Mouse (Mus musculus) hindbrain, embryonic 15.5 days (tissue): ENCODE results near the gene Tnrc18. TPM values are rescaled to one million over a fixed set of nuclear protein-coding genes. Genes with fewer than 3 reads are reported as not detected.
A peak's percentile ranks its signal among the peaks of the same experiment; 100 is the strongest.

Experiments used
- ATAC-seq: fragments of 200-750 bp; cut with Nextera tagmentation; 2 replicates; pipeline ENCODE4 v1.8.0; 2017; ENCODE audit warnings: low read depth, moderate number of reproducible peaks, moderate TSS enrichment; ENCODE audit not compliant: low FRiP score
- H3K27ac ChIP-seq: fragments of 300-500 bp; sonication (generic); replicated peaks from 2 replicates; pipeline ENCODE4 v1.5.1; 2015; ENCODE audit warnings: mild to moderate bottlenecking, inconsistent platforms
- H3K27me3 ChIP-seq: fragments of 300-500 bp; sonication (generic); 2 replicates; pipeline ENCODE4 v1.6.1; 2015; ENCODE audit warnings: control low read depth, inconsistent platforms
- H3K36me3 ChIP-seq: fragments of 300-500 bp; sonication (generic); 2 replicates; pipeline ENCODE4 v1.6.1; 2015; ENCODE audit warnings: control low read depth, inconsistent platforms
- H3K4me1 ChIP-seq: fragments of 300-500 bp; sonication (generic); replicated peaks from 2 replicates; pipeline ENCODE4 v1.6.1; 2015; ENCODE audit warnings: control low read depth, inconsistent platforms
- H3K4me2 ChIP-seq: fragments of 300-500 bp; sonication (generic); 2 replicates; pipeline ENCODE4 v1.6.1; 2015; ENCODE audit warnings: moderate library complexity, mild to moderate bottlenecking, inconsistent platforms
- H3K4me3 ChIP-seq: fragments of 300-500 bp; sonication (generic); 2 replicates; pipeline ENCODE4 v1.5.1; 2015; ENCODE audit warnings: mild to moderate bottlenecking, inconsistent platforms
- H3K9ac ChIP-seq: fragments of 300-500 bp; sonication (generic); 2 replicates; pipeline ENCODE4 v1.6.1; 2015; ENCODE audit warnings: inconsistent platforms
- H3K9me3 ChIP-seq: fragments of 300-500 bp; sonication (generic); 2 replicates; pipeline ENCODE4 v1.6.1; 2016; ENCODE audit warnings: control low read depth, inconsistent platforms
- WGBS: fragments of 180-500 bp; shearing (Covaris S2); methylation state at CpG from one replicate; pipeline ENCODE4 v1.1.7; 2015; 5-methylcytosine and 5-hydroxymethylcytosine counted together
- polyA plus RNA-seq: library from polyadenylated mRNA; unstranded; fragments of >200 nt; fragmentation: Nextera tagmentation; extraction: Ambion mirVana; gene quantifications from 2 replicates; pipeline ENCODE4 v1.2.1, GENCODE M21; 2015

Gene Tnrc18
- polyA plus RNA-seq, 1 experiment from 2014 or later = 32.7 TPM

GRCm38 (mm10) chr5:142821266-142821973 is 4.0 kb upstream of the Tnrc18 start:
- H3K27me3 ChIP-seq = no peaks in the 10 kb centered on the region
- peak overlapping the region; percentile 78 for H3K4me2 ChIP-seq
- H3K4me1 ChIP-seq = peaks cover 40% of the 10 kb centered on the region
- H3K4me3 ChIP-seq = peak overlapping the region; percentile 91
- peak; percentile 5; the same call in 1 of the 2 replicates for ATAC-seq
- no peaks in the 10 kb centered on the region for H3K9me3 ChIP-seq
- H3K9ac ChIP-seq = peak overlapping the region; percentile 92
- H3K36me3 ChIP-seq = no peaks in the 10 kb centered on the region
- H3K27ac ChIP-seq = peak overlapping the region; percentile 100
- WGBS = under 1% methylated on average over 36 of the region's 36 CpGs

- 0% methylated on average over 53 of the region's 53 CpGs for WGBS
- Histone ChIP-seq H3K9ac (peak overlapping the region; percentile 92), H3K4me1 (peaks cover 38% of the 10 kb centered on the region), H3K27ac (peak overlapping the region; percentile 100), H3K27me3 (no peaks in the 10 kb centered on the region), H3K4me2 (peak overlapping the region; percentile 78), H3K36me3 (no peaks in the 10 kb centered on the region), H3K9me3 (no peaks in the 10 kb centered on the region), H3K4me3 (peak overlapping the region; percentile 91)
- ATAC-seq = no peak
These were observed 3.1 kb upstream of the Tnrc18 start for GRCm38 (mm10) chr5:142820276-142821265.

- ATAC-seq = peak; percentile 27
- Histone ChIP-seq H3K27ac (peak overlapping the region; percentile 100), H3K4me2 (peak overlapping the region; percentile 78), H3K9ac (peak overlapping the region; percentile 92), H3K36me3 (no peaks in the 10 kb centered on the region), H3K4me1 (peaks cover 28% of the 10 kb centered on the region), H3K9me3 (no peaks in the 10 kb centered on the region), H3K4me3 (peak overlapping the region; percentile 91), H3K27me3 (no peaks in the 10 kb centered on the region)
- WGBS = under 1% methylated on average over 36 of the region's 36 CpGs
These were observed 2.2 kb upstream of the Tnrc18 start for GRCm38 (mm10) chr5:142819385-142820275.

- Histone ChIP-seq H3K4me1 (peaks cover 19% of the 10 kb centered on the region), H3K9me3 (no peaks in the 10 kb centered on the region), H3K27ac (peak overlapping the region; percentile 100), H3K9ac (peak overlapping the region; percentile 92), H3K4me3 (peak overlapping the region; percentile 91), H3K4me2 (peak overlapping the region; percentile 78), H3K36me3 (no peaks in the 10 kb centered on the region), H3K27me3 (no peaks in the 10 kb centered on the region)
- 0 out of 2 replicates have a peak, but pooled peaks have one; percentile 7 for ATAC-seq
- under 1% methylated on average over 42 of the region's 43 CpGs for WGBS
These were observed 1.2 kb upstream of the Tnrc18 start for GRCm38 (mm10) chr5:142818435-142819360.

GRCm38 (mm10) chr5:142816811-142817523 is 495 bp downstream of the Tnrc18 start:
- H3K9ac ChIP-seq = peak overlapping the region; percentile 100
- peak overlapping the region; percentile 100 for H3K27ac ChIP-seq
- peak overlapping the region; percentile 91 for H3K4me3 ChIP-seq
- H3K36me3 ChIP-seq = no peaks in the 10 kb centered on the region
- peaks cover 20% of the 10 kb centered on the region for H3K4me1 ChIP-seq
- H3K4me2 ChIP-seq = peak overlapping the region; percentile 96
- no peaks in the 10 kb centered on the region for H3K9me3 ChIP-seq
- H3K27me3 ChIP-seq = no peaks in the 10 kb centered on the region
- ATAC-seq = no peak
- WGBS = under 1% methylated on average over 68 of the region's 71 CpGs

GRCm38 (mm10) chr5:142816031-142816810 is 1.2 kb downstream of the Tnrc18 start:
- H3K27ac ChIP-seq = peak overlapping the region; percentile 100
- H3K4me3 ChIP-seq = peak overlapping the region; percentile 91
- ATAC-seq = no peak
- peaks cover 24% of the 10 kb centered on the region for H3K4me1 ChIP-seq
- peak overlapping the region; percentile 100 for H3K9ac ChIP-seq
- H3K36me3 ChIP-seq = no peaks in the 10 kb centered on the region
- under 1% methylated on average over 39 of the region's 39 CpGs for WGBS
- no peaks in the 10 kb centered on the region for H3K9me3 ChIP-seq
- H3K27me3 ChIP-seq = no peaks in the 10 kb centered on the region
- H3K4me2 ChIP-seq = peak overlapping the region; percentile 96

GRCm38 (mm10) chr5:142815421-142816001 is 2.0 kb downstream of the Tnrc18 start:
- peak overlapping the region; percentile 100 for H3K27ac ChIP-seq
- H3K36me3 ChIP-seq = no peaks in the 10 kb centered on the region
- peak overlapping the region; percentile 96 for H3K4me2 ChIP-seq
- H3K4me1 ChIP-seq = peaks cover 31% of the 10 kb centered on the region
- peak overlapping the region; percentile 100 for H3K9ac ChIP-seq
- no peaks in the 10 kb centered on the region for H3K27me3 ChIP-seq
- peak overlapping the region; percentile 91 for H3K4me3 ChIP-seq
- WGBS = 0% methylated on average over 30 of the region's 30 CpGs
- no peak for ATAC-seq
- H3K9me3 ChIP-seq = no peaks in the 10 kb centered on the region

- Histone ChIP-seq H3K36me3 (no peaks in the 10 kb centered on the region), H3K4me1 (peaks cover 38% of the 10 kb centered on the region), H3K9me3 (no peaks in the 10 kb centered on the region), H3K4me3 (peak overlapping the region; percentile 91), H3K27ac (peak overlapping the region; percentile 100), H3K27me3 (no peaks in the 10 kb centered on the region), H3K9ac (peak overlapping the region; percentile 100), H3K4me2 (peak overlapping the region; percentile 96)
- under 1% methylated on average over 62 of the region's 62 CpGs for WGBS
- no peak for ATAC-seq
These were observed 2.6 kb downstream of the Tnrc18 start for GRCm38 (mm10) chr5:142814711-142815420.

- Histone ChIP-seq H3K4me2 (peak overlapping the region; percentile 96), H3K27ac (peak overlapping the region; percentile 100), H3K36me3 (no peaks in the 10 kb centered on the region), H3K4me1 (peaks cover 44% of the 10 kb centered on the region), H3K9me3 (no peaks in the 10 kb centered on the region), H3K4me3 (peak overlapping the region; percentile 91), H3K9ac (peak overlapping the region; percentile 100), H3K27me3 (no peaks in the 10 kb centered on the region)
- ATAC-seq = no peak
- WGBS = under 1% methylated on average over 22 of the region's 22 CpGs
These were observed 3.3 kb downstream of the Tnrc18 start for GRCm38 (mm10) chr5:142814161-142814651.
